Mouse (Mus musculus): ENCODE results near the gene 9530068E07Rik.

The 9530068E07Rik gene

GRCm38 (mm10) chr11:52429440-52429839 is 33.2 kb downstream of the 9530068E07Rik start:
- DNase-seq = no peak

GRCm38 (mm10) chr11:52431594-52431993 is 35.4 kb downstream of the 9530068E07Rik start:
- no peak for DNase-seq

GRCm38 (mm10) chr11:52432148-52432547 is 35.9 kb downstream of the 9530068E07Rik start:
- DNase-seq = no peak

GRCm38 (mm10) chr11:52433076-52433796 is 37.0 kb downstream of the 9530068E07Rik start:
- peak; percentile 62 for DNase-seq

GRCm38 (mm10) chr11:52433797-52434195 is 37.6 kb downstream of the 9530068E07Rik start:
- DNase-seq = no peak

- no peak for DNase-seq
These were observed 39.2 kb downstream of the 9530068E07Rik start for GRCm38 (mm10) chr11:52435466-52435865.

- DNase-seq = peak; percentile 82
These were observed 40.9 kb downstream of the 9530068E07Rik start for GRCm38 (mm10) chr11:52437123-52437522.

GRCm38 (mm10) chr11:52441096-52441495 is 44.9 kb downstream of the 9530068E07Rik start:
- DNase-seq = no peak

- DNase-seq = no peak
These were observed 51.0 kb downstream of the 9530068E07Rik start for GRCm38 (mm10) chr11:52447242-52447641.

GRCm38 (mm10) chr11:52449004-52449403 is 52.8 kb downstream of the 9530068E07Rik start:
- no peak for DNase-seq

- DNase-seq = no peak
These were observed 62.1 kb downstream of the 9530068E07Rik start for GRCm38 (mm10) chr11:52458281-52458680.
